Mouse (Mus musculus) hematopoietic multipotent progenitor cell, adult 10-12 weeks (in vitro differentiated cells): ENCODE data around the gene Arid5b. TPM values are rescaled to one million over a fixed set of nuclear protein-coding genes. Genes with fewer than 3 reads are reported as not detected.

Source experiments
- polyA plus RNA-seq: library from polyadenylated mRNA; stranded (reverse); fragments of >175 nt; gene quantifications from 2 replicates; pipeline ENCODE4 v1.2.3, GENCODE M21; 2012; ENCODE audit warnings: low replicate concordance

The Arid5b gene
- 3.9 and 15.0 TPM in 2 replicates for polyA plus RNA-seq

GRCm38 (mm10) chr10:68278632-68279361 is at the start of gene Arid5b:
Gene Arid5b (minus strand): TSS chr10:68278740.

